Mouse (Mus musculus) liver, postnatal 0 days (tissue): ENCODE data around the gene Epas1.

Experiments used
- CTCF ChIP-seq: sonication (generic); IDR thresholded peaks from 2 replicates; pipeline ENCODE4 v1.5.1; 2016; ENCODE audit warnings: antibody characterized with exemption, low read depth
- EP300 ChIP-seq: IDR thresholded peaks from 2 replicates; pipeline ENCODE4 v1.6.1; 2016; ENCODE audit warnings: antibody characterized with exemption, low read depth, mild to moderate bottlenecking

DNA sequence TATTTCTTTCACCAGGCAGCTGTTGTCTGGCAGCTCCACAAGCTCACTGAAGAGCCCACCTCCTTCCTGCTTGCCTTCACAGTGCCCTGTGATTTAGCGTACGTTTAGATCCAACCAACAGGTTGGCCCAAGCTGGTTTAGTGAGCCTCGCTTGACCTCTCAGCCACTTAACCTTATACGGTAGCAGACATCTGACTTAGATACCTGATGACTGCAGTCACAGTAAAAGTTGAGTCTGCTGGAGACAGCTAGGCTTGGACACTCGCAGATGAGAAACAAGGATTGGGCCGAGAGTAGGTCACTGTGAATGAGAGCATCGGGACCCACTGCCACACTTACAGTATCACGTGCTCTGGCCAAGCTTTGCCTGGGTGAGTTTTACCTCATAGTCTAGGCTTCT lies 38.4 kb downstream of the Epas1 start:
- TF ChIP-seq CTCF: no peak
- no peak for TF ChIP-seq EP300
